Mouse (Mus musculus): ENCODE data around the gene Sun1.

The Sun1 gene

DNA sequence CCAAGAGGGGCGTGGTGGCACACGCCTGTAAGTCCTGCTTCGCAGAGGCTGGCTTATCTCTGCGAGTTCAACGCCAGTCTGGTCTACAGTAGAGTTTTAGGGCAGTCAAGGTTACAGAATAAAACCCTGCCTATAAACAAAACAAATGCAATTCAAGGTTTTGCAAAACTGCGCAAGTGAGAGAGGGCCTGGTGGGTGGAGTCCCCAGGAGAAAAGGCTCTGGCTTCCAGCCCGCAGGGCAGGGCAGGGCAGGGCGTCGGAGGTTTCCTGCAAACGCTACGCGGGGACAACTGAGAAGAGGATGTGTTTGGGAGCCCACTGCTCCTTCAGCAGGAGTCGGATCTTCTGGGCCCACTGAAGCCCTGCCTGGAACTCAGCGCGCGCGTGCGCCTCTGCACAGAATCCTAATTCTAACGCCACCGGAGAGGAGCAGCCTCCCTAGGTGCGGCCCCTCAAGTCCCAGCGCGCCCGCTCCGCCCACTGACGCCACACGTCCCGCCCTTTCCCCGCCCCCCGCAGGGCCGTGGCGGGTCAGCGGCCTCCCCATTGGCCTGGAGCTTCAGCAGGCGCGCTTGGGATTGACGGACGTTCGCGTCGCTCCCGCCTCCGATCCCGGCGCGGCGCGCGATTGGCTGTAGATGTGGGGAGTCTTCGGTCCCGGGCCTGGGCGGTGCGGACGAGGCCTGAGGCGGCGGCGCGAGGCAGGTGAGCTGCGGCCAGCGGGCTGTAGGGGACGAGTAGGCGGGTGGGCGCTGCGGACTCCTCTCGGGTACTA, at the start of gene Sun1:
TSS of gene Sun1 (plus strand) at position 643 of the 775 bp plus-strand sequence.
- peak; percentile 99 for DNase-seq

- DNase-seq = peak in 1 of 2 experiments; percentile 7
Measured at GRCm38 (mm10) chr5:139160899-139161298, 39.5 kb upstream of the Sun1 start.

GRCm38 (mm10) chr5:139161632-139162031, 38.8 kb upstream of the Sun1 start:
- peak; percentile 9 to 10 for DNase-seq

DNA sequence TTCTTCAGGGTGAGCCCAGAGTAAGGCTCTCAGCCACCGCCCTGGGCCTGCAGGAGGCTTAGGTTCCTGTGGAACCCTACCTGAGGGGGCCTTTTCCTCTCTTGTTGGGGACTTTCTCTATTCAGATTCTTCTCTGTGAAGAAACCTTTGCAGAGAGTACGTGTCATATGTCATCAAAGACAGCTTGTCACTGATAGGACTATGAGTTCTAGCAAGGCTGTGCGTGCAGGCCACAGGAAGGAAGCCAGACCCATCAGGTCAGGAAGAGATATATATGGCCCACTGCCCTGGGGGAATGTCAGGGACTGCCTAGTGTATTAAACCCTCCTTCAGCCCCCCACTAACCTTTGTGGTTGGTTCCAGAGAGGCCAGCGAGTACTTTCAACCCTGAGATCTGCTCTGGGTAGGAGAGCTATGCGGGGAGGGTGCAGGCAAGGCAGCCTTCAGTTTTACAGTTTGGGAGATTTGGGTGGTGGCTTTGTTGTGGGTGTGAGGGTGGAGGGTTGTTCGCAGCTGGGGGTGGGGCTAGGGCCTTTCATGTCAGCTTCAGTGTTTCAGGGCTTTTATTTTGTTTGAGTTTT, 33.6 kb upstream of the Sun1 start:
- DNase-seq = no peak

- no peak for DNase-seq
Measured at GRCm38 (mm10) chr5:139167548-139167947, 32.9 kb upstream of the Sun1 start.

DNA sequence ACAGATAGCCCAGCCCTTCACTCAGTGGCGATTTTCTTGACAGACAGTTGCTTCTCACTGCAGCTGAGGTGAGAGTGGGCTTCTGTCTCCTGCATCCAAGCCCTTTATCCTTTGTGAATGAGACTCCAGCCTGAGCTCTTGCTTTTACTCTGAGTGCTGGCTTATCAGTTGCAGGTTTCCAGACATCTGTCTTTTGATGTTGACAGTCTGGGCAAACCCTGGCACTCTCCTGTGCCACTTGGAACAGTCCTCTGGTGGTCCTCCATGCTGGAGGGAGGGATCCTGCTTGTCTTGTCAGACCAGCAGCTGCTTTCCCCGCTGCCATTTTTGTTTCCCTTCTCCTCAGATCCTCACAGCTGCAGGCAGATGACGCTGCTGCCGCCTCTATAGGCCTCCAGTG, 28.5 kb upstream of the Sun1 start:
- DNase-seq = no peak

DNA sequence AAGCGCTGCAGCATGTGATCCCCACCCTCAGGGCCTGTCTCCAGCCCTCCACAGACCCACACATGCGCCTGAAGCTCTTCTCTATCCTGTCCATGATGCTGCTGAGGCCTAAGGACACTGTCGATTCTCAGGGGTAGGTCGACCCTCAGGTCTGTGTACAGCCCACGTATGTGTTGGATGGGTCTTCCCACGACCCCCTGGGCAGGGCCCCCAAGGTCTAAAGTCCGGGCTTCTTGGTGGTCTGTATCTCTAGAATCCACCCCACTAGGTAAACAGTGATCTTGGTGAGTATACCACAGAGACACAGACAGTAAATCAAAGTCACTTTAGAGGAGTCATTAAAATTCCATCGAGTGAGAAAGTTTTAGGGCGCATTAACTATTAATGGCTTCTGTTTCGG, 26.3 kb upstream of the Sun1 start:
- no peak for DNase-seq

DNA sequence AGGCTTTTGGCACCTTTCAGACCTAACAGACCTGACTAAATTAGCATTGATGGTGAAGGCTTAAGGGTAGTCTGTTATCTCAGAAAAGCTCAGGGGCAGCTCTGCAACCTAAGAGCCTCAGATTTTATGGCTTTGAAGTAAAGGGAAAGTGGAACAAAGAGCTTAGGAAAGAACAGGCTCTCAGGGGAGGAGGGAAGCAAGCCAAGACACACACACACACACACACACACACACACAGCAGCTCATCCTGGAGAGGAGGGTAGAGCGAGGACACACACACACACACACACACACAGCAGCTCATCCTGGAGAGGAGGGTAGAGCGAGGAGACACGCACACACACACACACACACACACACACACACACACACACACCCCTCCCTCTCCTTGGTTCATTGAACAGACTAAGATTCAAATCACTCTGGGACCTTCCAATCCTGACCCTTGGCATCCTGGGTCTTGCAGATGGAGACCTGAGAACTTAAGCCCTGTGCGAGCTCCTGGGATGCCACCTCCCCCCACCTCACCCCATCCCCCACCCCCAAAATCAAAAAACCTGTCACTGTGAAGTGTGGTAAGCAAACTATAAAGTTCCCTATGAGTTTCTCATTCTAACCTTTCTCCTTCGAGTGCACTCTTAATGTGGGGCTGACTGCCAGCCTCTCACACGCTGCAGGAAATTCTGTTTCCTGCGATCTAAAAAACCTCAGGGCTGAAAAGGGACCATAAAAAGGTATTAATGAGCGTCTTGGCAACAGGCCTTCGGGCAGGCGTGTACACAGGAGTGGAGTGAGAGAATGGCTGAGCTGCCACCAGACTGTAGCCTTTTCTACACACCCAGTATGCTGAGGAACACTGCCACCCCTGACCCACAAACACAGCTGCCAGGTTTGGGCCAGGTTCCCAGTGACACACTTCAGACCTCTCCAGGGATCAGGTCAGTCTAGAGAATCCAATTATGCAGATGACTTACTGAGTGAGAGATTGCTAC, 25.6 kb upstream of the Sun1 start:
- DNase-seq = no peak

DNA sequence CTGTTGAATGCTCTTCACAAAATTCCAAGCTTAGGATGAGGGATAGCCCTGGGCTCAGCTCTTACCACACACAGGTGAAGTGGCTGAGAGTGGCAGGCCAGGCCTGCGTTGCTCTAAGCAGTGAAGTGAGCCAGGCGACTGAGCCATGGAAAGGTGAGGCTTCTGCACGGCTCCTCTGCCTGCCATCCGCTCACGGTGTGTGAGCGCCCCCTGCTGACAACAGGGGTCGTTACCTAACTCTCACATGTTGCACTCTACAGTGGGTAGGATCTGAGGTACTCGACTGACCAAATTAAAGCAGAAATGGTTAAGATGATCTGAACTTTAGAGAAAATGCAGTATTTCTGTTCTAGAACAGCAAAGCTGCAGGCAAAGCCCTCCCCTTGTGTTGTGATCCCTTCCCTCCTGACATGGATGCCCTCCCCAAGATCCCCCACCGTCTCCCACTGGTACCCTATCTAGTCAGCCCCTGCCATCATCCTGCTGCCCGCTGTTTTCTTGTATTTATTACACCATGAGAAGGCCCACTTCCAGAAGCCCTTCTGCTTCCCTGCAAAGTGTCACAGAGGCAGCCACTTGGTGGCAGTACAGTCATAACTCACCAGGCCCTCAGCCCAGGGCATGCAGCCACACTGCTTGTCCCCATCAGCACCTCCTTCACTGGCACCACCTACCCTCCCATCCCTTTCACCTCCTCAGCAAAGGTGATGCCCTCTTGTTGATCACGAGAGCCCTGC, 21.4 kb upstream of the Sun1 start:
- DNase-seq = peak; percentile 87 to 89

- DNase-seq = no peak
Measured at GRCm38 (mm10) chr5:139183131-139183530, 17.3 kb upstream of the Sun1 start.

DNA sequence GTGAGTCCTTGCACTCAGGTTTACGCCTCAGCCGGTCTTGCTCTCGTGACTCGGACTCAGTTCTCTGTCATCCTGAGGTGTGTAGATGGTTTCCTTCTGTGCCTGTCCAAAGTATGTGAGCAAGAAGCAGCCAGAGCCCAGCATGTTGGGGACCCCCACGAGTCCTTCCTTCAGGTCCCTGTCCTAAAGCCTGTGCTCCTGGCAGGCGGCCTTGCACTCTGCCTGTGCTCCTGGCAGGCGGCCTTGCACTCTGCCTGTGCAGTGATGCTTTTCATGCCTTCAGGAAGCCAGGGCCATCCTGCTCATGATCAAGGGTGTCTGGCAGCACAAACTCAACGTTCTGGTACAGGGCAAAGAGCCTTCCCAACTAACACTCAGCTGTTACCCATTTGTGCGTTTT, 16.8 kb upstream of the Sun1 start:
- no peak for DNase-seq

DNA sequence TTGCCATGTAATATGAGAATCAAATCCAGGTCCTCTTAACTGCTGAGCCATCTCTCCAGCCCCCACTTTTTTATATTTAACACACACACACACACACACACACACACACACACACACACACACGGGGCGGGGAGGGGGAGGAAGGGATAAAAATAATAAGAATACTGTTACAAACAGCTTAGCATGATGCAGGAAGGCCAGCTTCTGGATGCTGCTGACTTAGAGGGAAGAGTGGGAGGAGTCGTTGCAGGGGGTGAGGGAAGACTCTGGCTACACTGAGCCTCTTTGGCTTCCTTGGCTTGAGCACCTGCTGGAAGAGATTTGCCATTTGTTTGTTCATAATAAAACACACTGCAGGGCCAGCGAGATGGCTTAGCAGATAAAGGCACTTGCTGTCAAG, 15.5 kb upstream of the Sun1 start:
- no peak for DNase-seq

DNA sequence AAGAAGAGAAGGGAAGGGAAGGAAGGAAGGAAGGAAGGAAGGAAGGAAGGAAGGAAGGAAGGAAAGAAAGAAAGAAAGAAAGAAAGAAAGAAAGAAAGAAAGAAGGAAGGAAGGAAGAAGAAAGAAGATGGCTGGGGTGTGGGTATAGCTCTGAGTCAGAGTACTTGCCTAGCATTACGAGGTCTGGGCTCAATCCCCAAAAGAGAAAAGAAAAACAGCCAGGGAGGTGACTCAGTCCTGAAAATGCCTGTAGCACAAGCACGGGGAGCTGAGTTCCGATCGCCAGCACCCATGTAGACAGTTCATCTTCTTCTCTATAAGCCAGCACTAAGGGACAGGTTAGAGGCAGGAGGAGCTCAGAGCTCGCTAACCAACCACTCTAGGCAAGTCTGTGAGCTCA, 10.7 kb upstream of the Sun1 start:
- DNase-seq = no peak

DNA sequence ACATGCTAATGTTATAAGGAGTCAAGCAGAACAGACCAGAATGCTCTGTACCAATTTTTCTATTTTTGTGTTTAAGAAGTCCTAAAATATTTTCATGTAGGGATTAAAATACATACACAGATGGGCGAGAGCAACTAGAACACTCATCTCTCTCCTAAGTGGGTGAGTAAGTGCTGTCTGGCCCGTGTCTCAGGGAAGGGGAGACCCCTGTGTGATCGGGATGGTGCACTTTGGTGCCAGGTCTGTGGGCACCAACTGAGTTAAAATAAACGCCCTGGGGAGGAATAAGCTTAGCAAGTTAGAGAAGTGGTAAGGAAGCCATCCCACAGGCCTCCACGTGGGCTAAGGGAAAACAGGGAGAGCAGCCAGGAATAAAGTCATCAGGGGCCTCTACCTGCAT, 9.5 kb upstream of the Sun1 start:
- no peak for DNase-seq

DNA sequence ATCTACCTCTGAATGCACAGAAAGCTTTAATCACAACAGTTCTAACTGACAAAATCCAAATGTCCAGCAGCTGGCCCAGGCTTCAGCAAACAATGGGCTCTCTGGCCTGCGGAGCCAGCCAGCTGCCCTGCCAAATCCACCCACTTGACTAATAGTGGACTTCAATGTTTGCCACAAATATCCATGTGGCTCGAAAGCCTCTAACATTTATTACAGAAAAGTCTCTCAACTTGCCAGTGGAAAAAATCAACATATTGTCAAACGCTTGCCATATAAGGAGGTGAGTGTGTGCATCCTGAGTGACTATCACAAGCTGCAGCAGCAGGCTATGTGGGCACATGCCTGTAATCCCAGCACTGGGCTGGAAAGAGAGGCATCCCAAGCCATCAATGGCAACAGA, 1.7 kb upstream of the Sun1 start:
- DNase-seq = no peak

GRCm38 (mm10) chr5:139199636-139199994, 822 bp upstream of the Sun1 start:
- no peak for DNase-seq

DNA sequence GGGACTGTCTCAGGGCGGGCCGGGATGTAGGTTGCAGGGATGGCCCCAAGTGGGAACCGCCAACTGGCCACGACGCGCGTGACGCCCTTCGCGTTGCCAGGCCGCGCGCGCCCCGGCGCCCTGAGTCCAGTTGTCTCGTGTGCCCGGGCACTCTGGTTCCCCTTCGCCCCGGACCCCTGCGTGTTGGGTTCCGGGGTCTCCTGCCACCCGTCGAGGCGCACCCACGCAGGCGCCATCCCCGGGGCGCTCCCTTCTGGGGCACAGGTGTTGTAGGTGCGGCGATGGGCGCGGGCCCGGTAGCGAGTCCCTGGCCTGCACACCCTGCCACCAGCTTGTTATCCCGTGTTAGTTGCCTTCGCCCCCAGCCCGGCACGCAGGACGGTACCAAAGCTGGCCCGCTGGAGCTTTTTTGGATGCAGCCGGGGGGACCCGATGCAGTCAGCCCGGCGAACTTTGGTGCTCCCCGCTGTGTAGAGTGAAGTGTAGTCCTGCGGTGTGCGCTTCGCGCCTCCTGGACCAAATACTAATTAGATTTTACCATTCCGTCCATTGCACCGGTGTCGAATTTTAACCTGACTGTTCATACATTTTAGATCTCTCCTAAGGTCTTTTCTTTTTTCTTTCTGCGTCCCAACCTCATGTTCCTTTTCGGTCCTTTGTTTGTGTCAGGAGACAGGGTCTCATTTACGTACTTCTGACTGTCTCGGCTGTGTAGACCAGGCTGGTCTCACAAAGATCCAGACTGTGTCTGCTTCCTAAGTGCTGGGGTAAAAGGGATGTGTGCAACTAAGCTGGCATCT, 533 bp downstream of the Sun1 start:
- DNase-seq = no peak

DNA sequence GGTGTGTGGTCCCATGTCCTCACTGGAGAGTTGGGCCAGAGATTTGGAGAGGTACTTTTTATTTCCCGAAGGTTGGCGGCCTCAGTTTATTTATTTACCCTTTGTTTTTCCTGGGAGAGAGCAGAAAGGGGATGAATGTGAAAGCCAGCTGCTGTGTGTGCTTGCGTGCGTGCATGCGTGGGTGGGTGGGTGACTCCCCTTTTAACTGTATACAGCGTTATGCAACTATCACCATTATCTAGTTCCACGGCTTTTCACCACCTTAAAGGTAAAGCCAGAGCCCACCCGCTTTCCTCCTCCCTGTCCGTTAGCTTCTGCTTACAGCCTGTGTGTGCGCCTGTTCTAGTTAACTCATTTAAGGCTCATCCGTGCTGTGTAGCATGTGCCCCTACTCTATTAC, 1.7 kb downstream of the Sun1 start:
- DNase-seq = no peak

DNA sequence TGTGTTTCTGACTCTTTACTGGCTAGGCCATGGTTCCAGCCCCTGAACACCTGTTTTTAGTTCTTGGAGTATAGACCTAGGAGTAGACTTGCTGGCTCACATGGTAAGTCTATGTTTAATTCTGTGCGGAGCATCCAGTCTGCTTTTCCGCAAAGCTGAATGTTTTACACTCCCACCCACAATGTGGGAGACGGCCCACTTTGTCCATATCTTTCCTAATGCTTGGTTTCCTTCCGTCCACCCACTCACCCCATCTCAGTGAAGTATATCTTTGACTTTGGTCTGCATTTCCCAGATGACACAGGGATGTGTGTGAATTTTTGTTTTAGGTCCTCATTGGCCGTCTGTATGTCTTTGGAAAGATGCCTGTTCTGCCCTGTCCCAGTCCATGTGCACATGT, 2.9 kb downstream of the Sun1 start:
- no peak for DNase-seq

GRCm38 (mm10) chr5:139206081-139206480, 5.6 kb downstream of the Sun1 start:
- DNase-seq = no peak

- DNase-seq = peak; percentile 28 to 36
Measured at GRCm38 (mm10) chr5:139206525-139206924, 6.1 kb downstream of the Sun1 start.

- DNase-seq = no peak
Measured at GRCm38 (mm10) chr5:139208183-139208582, 7.7 kb downstream of the Sun1 start.

All from B cell, adult 2 months (primary cell).